Mouse (Mus musculus): Measurements from ENCODE around the gene Rabgef1.

- TF ChIP-seq CTCF (conservative IDR thresholded peaks at IDR 0.05; ENCODE audit: low read length) (no peak), NANOG (IDR thresholded peaks at IDR 0.05; ENCODE audit: borderline replicate concordance, low read length) (no peak), POU5F1 (IDR thresholded peaks at IDR 0.05; ENCODE audit: borderline replicate concordance, low read length) (no peak)
These were observed 46.7 kb downstream of the Rabgef1 start for GRCm38 (mm10) chr5:130218336-130218735.
